Mouse (Mus musculus): ENCODE measurements at regions not wholly inside any gene's neighbourhood (a gene's known extent, or its start where the extent isn't known, plus 50 kb on each side); places are given as distances from the start of the nearest gene placed in this dataset.

GRCm38 (mm10) chr15:36945309-36945708 lies 62.3 kb downstream of the Zfp706 start:
- CTCF ChIA-PET = no interaction called here

GRCm38 (mm10) chr15:36944556-36945171 lies 62.9 kb downstream of the Zfp706 start:
- CTCF ChIA-PET = no interaction called here

GRCm38 (mm10) chr15:36943492-36944112 lies 64.0 kb downstream of the Zfp706 start:
- CTCF ChIA-PET = interaction anchor here (0.6 to 0.7 kb wide), 3 partner anchors 84 to 116 kb away, joined by 6 to 13 read pairs (median 9); no protein-coding TSS in a partner anchor

- CTCF ChIA-PET = no interaction called here
These were observed 65.3 kb downstream of the Zfp706 start for GRCm38 (mm10) chr15:36942261-36942660.

GRCm38 (mm10) chr15:36941741-36942140 lies 65.8 kb downstream of the Zfp706 start:
- CTCF ChIA-PET = interaction anchor here (0.6 kb wide), 1 partner anchor 118 kb away, joined by 19 read pairs; no protein-coding TSS in a partner anchor

- CTCF ChIA-PET = interaction anchor here (0.6 kb wide), 1 partner anchor 669 kb away, joined by 5 read pairs; no protein-coding TSS in a partner anchor
These were observed 68.0 kb downstream of the Zfp706 start for GRCm38 (mm10) chr15:36939608-36940007.

GRCm38 (mm10) chr15:36939153-36939552 lies 68.4 kb downstream of the Zfp706 start:
- CTCF ChIA-PET = interaction anchor here (1.1 kb wide), 1 partner anchor 69 kb away, joined by 3 read pairs; no protein-coding TSS in a partner anchor

- CTCF ChIA-PET = interaction anchor here (1.1 kb wide), 1 partner anchor 70 kb away, joined by 3 read pairs; no protein-coding TSS in a partner anchor
These were observed 68.9 kb downstream of the Zfp706 start for GRCm38 (mm10) chr15:36938511-36939150.

GRCm38 (mm10) chr15:36937757-36938498 lies 69.6 kb downstream of the Zfp706 start:
- CTCF ChIA-PET = interaction anchor here (0.7 to 1.1 kb wide), 2 partner anchors 71 to 210 kb away, joined by 3 read pairs; no protein-coding TSS in a partner anchor

- CTCF ChIA-PET = no interaction called here
These were observed 70.4 kb downstream of the Zfp706 start for GRCm38 (mm10) chr15:36937067-36937657.

- CTCF ChIA-PET = interaction anchor here (0.7 kb wide), 1 partner anchor 43 kb away, joined by 3 read pairs; no protein-coding TSS in a partner anchor
These were observed 72.8 kb downstream of the Zfp706 start for GRCm38 (mm10) chr15:36934801-36935200.

- CTCF ChIA-PET = no interaction called here
These were observed 74.0 kb downstream of the Zfp706 start for GRCm38 (mm10) chr15:36933581-36933991.

- CTCF ChIA-PET = no interaction called here
These were observed 76.1 kb downstream of the Zfp706 start for GRCm38 (mm10) chr15:36931460-36931859.

GRCm38 (mm10) chr15:36930433-36930832 lies 77.1 kb downstream of the Zfp706 start:
- CTCF ChIA-PET = interaction anchor here (0.8 kb wide), 1 partner anchor 48 kb away, joined by 3 read pairs; no protein-coding TSS in a partner anchor

- CTCF ChIA-PET = interaction anchor here (0.8 kb wide), 1 partner anchor 48 kb away, joined by 3 read pairs; no protein-coding TSS in a partner anchor
These were observed 77.8 kb downstream of the Zfp706 start for GRCm38 (mm10) chr15:36929786-36930185.

- CTCF ChIA-PET = no interaction called here
These were observed 78.5 kb downstream of the Zfp706 start for GRCm38 (mm10) chr15:36929088-36929487.

- CTCF ChIA-PET = no interaction called here
These were observed 78.9 kb downstream of the Zfp706 start for GRCm38 (mm10) chr15:36928678-36929077.

GRCm38 (mm10) chr15:36927436-36927835 lies 80.1 kb downstream of the Zfp706 start:
- CTCF ChIA-PET = interaction anchor here (0.6 kb wide), 1 partner anchor 12 kb away, joined by 6 read pairs; no protein-coding TSS in a partner anchor

GRCm38 (mm10) chr15:36924171-36924570 lies 83.4 kb downstream of the Zfp706 start:
- CTCF ChIA-PET = no interaction called here

GRCm38 (mm10) chr15:36921384-36921783 lies 86.2 kb downstream of the Zfp706 start:
- CTCF ChIA-PET = no interaction called here

GRCm38 (mm10) chr15:36920886-36921285 lies 86.7 kb downstream of the Zfp706 start:
- CTCF ChIA-PET = interaction anchor here (0.6 kb wide), 1 partner anchor 86 kb away, joined by 3 read pairs; no protein-coding TSS in a partner anchor
